Mouse (Mus musculus) liver, adult 2 months (tissue): ENCODE measurements around the gene Gm49337. TPM values are rescaled to one million over a fixed set of nuclear protein-coding genes. Genes with fewer than 3 reads are reported as not detected.

Experiments
- DNase-seq: peaks from one replicate; pipeline ENCODE4 v3.0.0-alpha.2; 2011; ENCODE audit warnings: low read depth, low spot score; ENCODE audit errors: extremely low read depth
- H3K27ac ChIP-seq: fragments of 200-500 bp; replicated peaks from 2 replicates; pipeline ENCODE4 v1.5.1; 2012; ENCODE audit warnings: low read depth, mild to moderate bottlenecking, control low read depth, inconsistent platforms, low read length; ENCODE audit not compliant: insufficient read depth
- H3K27me3 ChIP-seq: fragments of 200-500 bp; 2 replicates; pipeline ENCODE4 v1.6.1; 2012; ENCODE audit warnings: mild to moderate bottlenecking, moderate library complexity, low read length, inconsistent platforms; ENCODE audit not compliant: control insufficient read depth, insufficient read depth
- H3K36me3 ChIP-seq: fragments of 200-500 bp; 2 replicates; pipeline ENCODE4 v1.6.1; 2012; ENCODE audit warnings: low read length, inconsistent platforms; ENCODE audit not compliant: control insufficient read depth, insufficient read depth
- H3K4me1 ChIP-seq: fragments of 200-500 bp; 2 replicates; pipeline ENCODE4 v1.6.1; 2011; ENCODE audit warnings: low read length; ENCODE audit not compliant: control insufficient read depth, insufficient read depth
- H3K4me3 ChIP-seq: fragments of 200-500 bp; 2 replicates; pipeline ENCODE4 v1.5.1; 2011; ENCODE audit warnings: low read depth, mild to moderate bottlenecking, control low read depth, low read length, moderate library complexity; ENCODE audit not compliant: insufficient read depth
- H3K79me2 ChIP-seq: fragments of 200-500 bp; 2 replicates; pipeline ENCODE4 v1.6.1; 2012; ENCODE audit warnings: inconsistent platforms, mild to moderate bottlenecking, low read length, moderate library complexity; ENCODE audit not compliant: control insufficient read depth, insufficient read depth
- H3K9ac ChIP-seq: fragments of 200-500 bp; 2 replicates; pipeline ENCODE4 v1.6.1; 2012; ENCODE audit warnings: low read depth, mild to moderate bottlenecking, control low read depth, inconsistent platforms, low read length
- CTCF ChIP-seq: fragments of 200-500 bp; IDR thresholded peaks from 2 replicates; pipeline ENCODE4 v1.5.1; 2011; ENCODE audit warnings: low read depth, low read length, control low read depth
- POLR2A ChIP-seq: fragments of 200-500 bp; IDR thresholded peaks from 2 replicates; pipeline ENCODE4 v1.6.1; 2011; ENCODE audit warnings: low read length, control low read depth; ENCODE audit not compliant: insufficient read depth; ENCODE audit errors: extremely low read depth
- WGBS: fragments of 180-500 bp; shearing (Covaris S2); methylation state at CpG from one replicate; pipeline ENCODE4 v1.1.7; 2018; 5-methylcytosine and 5-hydroxymethylcytosine counted together
- polyA plus RNA-seq: library from polyadenylated mRNA; depleted of rRNA; stranded (reverse); fragments of >200 nt; gene quantifications from 2 replicates; pipeline ENCODE4 v1.2.3, GENCODE M21; 2012
- total RNA-seq: library from RNA; depleted of rRNA; stranded (reverse); fragments of >200 nt; gene quantifications from 2 replicates; pipeline ENCODE4 v1.2.3, GENCODE M21; 2014

Gene Gm49337
- total and polyA plus RNA-seq, 2 experiments = not detected

DNA sequence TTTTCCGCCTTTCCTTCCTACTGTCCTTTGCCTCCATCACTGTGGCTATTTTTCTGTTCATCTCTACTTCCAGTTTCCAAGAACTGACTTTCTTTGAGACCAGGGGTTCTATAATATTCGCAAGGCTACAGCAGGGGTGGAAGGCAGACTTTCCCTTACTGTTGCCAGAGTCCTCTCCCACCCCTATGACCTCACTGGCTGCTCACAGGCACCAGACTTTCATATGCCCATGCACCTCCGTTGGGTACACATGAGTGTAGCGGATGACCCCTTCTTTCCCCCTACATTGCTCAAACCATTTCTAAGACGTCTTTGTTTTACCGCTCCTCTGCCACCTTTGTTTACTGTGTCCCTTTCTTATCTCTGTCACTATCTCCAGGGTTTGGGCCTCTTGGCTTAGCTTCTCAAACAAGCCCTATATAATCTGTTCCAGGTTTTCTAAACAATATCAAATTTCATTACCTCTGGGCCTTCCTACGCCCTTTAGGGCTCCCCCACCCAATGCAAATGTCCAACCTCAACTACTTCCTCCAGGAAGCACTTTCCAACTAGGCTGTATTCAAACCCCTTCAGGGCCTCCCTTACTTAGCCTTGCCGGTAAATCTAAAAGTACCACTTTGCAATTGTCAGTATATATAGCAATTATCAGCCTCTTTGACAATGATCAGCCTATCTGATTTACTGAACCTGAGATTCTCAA is 7.3 kb upstream of the Gm49337 start:
- no peaks in the 10 kb centered on the region for H3K4me1 ChIP-seq
- H3K79me2 ChIP-seq = no peaks in the 10 kb centered on the region
- 80% methylated on average over 8 of the region's 8 CpGs for WGBS
- H3K4me3 ChIP-seq = no peak overlapping the region
- no peak overlapping the region for H3K27ac ChIP-seq
- DNase-seq = no peak
- TF ChIP-seq POLR2A (no peak), CTCF (no peak)
- no peaks in the 10 kb centered on the region for H3K36me3 ChIP-seq
- no peak overlapping the region for H3K9ac ChIP-seq
- H3K27me3 ChIP-seq = no peaks in the 10 kb centered on the region

DNA sequence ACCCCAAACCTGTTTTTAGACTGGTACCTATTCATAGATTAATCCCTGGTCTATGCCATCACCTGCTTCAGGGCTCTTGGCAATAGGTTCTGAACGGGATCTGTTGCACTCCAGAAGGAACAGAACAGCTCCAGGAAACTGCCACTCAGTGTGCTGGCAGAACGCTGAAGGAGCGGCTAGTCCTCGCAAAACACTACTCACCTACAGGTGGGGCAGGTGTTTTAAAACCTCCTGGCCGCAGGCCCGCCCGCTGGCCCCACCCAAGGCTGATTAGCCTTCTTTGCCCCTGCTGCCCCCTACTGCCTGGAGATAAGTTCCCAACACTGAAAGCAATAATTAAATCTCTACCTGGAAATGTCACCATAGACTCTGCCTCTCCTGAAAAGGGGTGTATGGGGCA is 5.8 kb upstream of the Gm49337 start, which contains the start of gene Tspan1:
Gene Tspan1 (minus strand): TSS at position 198 of the 400 bp plus-strand sequence.
- Histone ChIP-seq H3K27me3 (no peaks in the 10 kb centered on the region), H3K4me1 (no peaks in the 10 kb centered on the region), H3K4me3 (no peak within 1 kb of the TSS), H3K36me3 (no peaks in the 10 kb centered on the region), H3K9ac (no peak within 1 kb of the TSS), H3K79me2 (no peaks in the 10 kb centered on the region), H3K27ac (no peak within 1 kb of the TSS)
- peak; percentile 40; the same call in 1 of the 2 replicates for TF ChIP-seq CTCF
- no peak for TF ChIP-seq POLR2A
- no peak for DNase-seq
- 31% methylated on average over 7 of the region's 7 CpGs for WGBS

DNA sequence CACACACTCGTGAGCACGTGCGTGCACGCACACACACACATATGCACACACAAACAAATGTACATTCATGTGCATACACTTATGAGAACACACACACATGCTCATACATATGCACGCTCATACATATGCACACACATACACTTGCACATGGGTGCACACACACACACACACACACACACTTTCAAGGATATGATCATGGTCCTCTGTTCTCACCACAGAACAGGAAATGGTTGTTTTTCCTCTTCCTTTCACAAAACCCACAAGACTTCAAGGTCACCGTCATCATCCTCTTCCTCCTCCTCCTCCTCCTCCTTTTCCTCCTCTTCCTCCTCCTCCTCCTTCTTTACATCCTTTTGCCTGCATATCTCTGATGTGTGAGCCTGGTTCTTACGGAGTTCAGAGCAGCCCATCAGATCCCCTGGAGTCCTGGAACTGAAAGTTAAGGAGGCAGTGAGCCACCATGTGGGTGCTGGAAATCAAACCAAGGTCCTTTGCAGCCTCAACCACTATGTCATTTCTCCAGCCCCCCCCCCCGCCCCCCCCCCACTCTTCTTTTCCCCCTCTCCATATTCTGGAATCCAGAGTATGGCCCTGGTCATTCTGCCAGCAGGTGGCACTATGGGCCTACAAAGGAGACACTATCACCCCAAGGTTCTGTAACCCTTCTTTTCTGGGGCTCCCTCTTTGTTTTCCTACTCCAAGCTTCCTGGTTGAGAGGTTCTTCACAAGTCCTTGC is 4.4 kb upstream of the Gm49337 start:
- Histone ChIP-seq H3K4me3 (no peak overlapping the region), H3K79me2 (no peaks in the 10 kb centered on the region), H3K9ac (no peak overlapping the region), H3K27ac (no peak overlapping the region), H3K4me1 (no peaks in the 10 kb centered on the region), H3K27me3 (no peaks in the 10 kb centered on the region), H3K36me3 (no peaks in the 10 kb centered on the region)
- no peak for DNase-seq
- WGBS = 83% methylated on average over 7 of the region's 8 CpGs
- TF ChIP-seq CTCF (peak; percentile 63; the same call in 1 of the 2 replicates), POLR2A (no peak)

DNA sequence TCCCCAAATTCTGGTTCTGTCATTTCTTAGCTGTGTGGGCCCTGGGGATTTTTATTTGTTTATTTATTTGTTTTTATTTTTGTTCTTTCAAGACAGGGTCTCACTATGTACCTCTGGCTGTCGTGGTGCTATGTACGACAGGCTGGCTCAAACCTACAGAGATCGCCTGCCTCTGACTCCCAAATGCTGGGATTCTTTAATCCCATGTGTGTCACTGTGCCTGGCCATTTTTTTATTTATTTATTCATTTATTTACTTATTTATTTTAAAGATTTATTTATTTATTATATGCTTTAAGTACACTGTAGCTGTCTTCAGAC is 3.9 kb upstream of the Gm49337 start:
- no peak for DNase-seq
- no peaks in the 10 kb centered on the region for H3K36me3 ChIP-seq
- no peak for TF ChIP-seq CTCF
- TF ChIP-seq POLR2A = no peak
- H3K9ac ChIP-seq = no peak overlapping the region
- no peaks in the 10 kb centered on the region for H3K4me1 ChIP-seq
- H3K4me3 ChIP-seq = no peak overlapping the region
- H3K79me2 ChIP-seq = no peaks in the 10 kb centered on the region
- no peaks in the 10 kb centered on the region for H3K27me3 ChIP-seq
- WGBS = 68% methylated on average over 3 of the region's 3 CpGs
- H3K27ac ChIP-seq = no peak overlapping the region

DNA sequence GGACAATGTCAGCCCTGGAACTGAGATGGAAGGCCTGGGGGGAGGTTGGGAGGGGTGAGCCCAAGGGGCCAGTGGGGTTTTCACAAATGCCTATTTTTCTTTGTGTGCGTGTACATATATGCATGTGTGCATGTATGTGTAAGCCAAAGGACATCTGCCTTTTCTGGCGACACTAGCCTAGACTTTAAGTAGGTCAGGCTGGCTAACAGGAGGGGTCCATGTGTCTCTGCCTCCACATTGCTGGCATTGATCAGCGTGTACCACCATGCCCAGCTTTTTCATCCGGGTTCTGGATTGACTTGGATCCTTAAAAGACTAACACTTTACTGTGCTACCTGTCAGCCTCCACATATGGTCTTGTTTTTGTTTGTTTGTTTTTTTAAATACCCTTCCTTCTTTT is 568 bp downstream of the Gm49337 start:
- Histone ChIP-seq H3K27ac (no peak overlapping the region), H3K4me1 (peaks cover 2% of the 10 kb centered on the region; the same call in 1 of the 2 replicates)
- no peak for DNase-seq

DNA sequence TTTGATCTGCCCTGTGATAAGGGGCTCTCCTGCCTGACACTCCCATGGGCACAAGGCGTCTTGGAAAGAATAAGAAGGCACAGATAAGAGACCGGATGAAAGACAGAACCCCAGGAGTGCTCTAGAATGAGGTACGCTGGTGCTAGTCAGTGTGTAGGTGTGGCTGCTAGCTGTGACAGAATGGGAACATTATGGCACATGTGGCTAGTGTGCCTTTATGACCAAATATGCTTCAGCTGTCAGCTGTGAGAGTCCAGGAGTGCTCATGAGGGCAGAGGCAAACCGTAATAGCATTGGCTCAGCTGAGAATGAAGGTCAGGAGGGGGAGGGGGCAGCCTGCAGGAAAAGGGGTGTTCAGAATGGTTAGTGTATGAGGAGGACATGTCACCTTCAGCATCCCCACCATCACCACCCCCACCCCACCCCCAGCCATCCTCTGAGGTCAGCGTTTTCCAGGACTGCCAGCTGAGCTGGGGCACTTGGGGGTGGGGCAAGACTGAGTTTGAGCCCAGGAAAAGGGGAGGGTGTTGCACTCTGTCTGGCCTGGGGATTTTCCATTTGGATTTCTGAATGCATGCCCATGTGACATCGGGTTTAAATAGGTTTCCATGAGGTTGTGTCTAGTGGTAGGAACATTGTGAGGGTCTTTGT is 1.4 kb downstream of the Gm49337 start:
- DNase-seq = no peak
- WGBS = 56% methylated on average over 6 of the region's 6 CpGs
- Histone ChIP-seq H3K79me2 (no peaks in the 10 kb centered on the region), H3K9ac (no peak overlapping the region), H3K4me3 (no peak overlapping the region), H3K27me3 (no peaks in the 10 kb centered on the region), H3K27ac (no peak overlapping the region), H3K36me3 (no peaks in the 10 kb centered on the region), H3K4me1 (peaks cover 2% of the 10 kb centered on the region; the same call in 1 of the 2 replicates)
- TF ChIP-seq POLR2A (no peak), CTCF (no peak)

More for the DNA sequence above, 568 bp downstream of the Gm49337 start:
- Histone ChIP-seq H3K9ac (no peak overlapping the region), H3K4me3 (no peak overlapping the region), H3K27me3 (no peaks in the 10 kb centered on the region), H3K79me2 (no peaks in the 10 kb centered on the region), H3K36me3 (no peaks in the 10 kb centered on the region)
- 96% methylated on average over 4 of the region's 4 CpGs for WGBS
- TF ChIP-seq CTCF (no peak), POLR2A (no peak)
